Mouse (Mus musculus) MEL (cell line): Measurements from ENCODE around the gene Nfatc2ip. TPM values are rescaled to one million over a fixed set of nuclear protein-coding genes. Genes with fewer than 3 reads are reported as not detected.

ENCODE experiments used
- DNase-seq: peaks from one replicate; pipeline ENCODE4 v3.0.0; 2011; ENCODE audit warnings: low read depth, low spot score
- H3K27ac ChIP-seq: 2 replicates; pipeline ENCODE4 v1.5.1; 2012; ENCODE audit warnings: low read depth, mild to moderate bottlenecking, control low read depth, low read length, moderate library complexity; ENCODE audit not compliant: control insufficient read depth
- H3K27me3 ChIP-seq, 2 experiments: fragments of 150-350 bp in 1 of 2; sonication (generic) in 1 of 2; 2 replicates each; pipeline ENCODE4 v1.6.1; 2012; ENCODE audit warnings: low read length in 2 of 2, mild to moderate bottlenecking in 2 of 2, improper control_type of control experiment in 1 of 2, moderate library complexity in 1 of 2; ENCODE audit not compliant: insufficient read depth in 2 of 2, control insufficient read depth in 1 of 2
- H3K36me3 ChIP-seq, 2 experiments: 2 replicates each; pipeline ENCODE4 v1.6.1; 2012 to 2014; ENCODE audit warnings: low read length in 2 of 2, improper control_type of control experiment in 1 of 2, inconsistent platforms in 1 of 2, mild to moderate bottlenecking in 1 of 2; ENCODE audit not compliant: insufficient read depth in 2 of 2, control insufficient read depth in 1 of 2
- H3K4me1 ChIP-seq, 2 experiments: fragments of 150-350 bp in 1 of 2; sonication (generic) in 1 of 2; 2 replicates each; pipeline ENCODE4 v1.6.1; 2012; ENCODE audit warnings: low read length in 2 of 2, improper control_type of control experiment in 1 of 2, mild to moderate bottlenecking in 1 of 2; ENCODE audit not compliant: insufficient read depth in 2 of 2, control insufficient read depth in 1 of 2
- H3K4me3 ChIP-seq, 2 experiments: fragments of 150-350 bp in 1 of 2; sonication (generic) in 1 of 2; 2 replicates each; pipeline ENCODE4 v1.5.1; 2012; ENCODE audit warnings: low read depth in 2 of 2, low read length in 2 of 2, mild to moderate bottlenecking in 2 of 2, moderate library complexity in 2 of 2, control low read depth in 1 of 2, improper control_type of control experiment in 1 of 2; ENCODE audit not compliant: control insufficient read depth in 1 of 2, insufficient read depth in 1 of 2
- H3K79me2 ChIP-seq: 2 replicates; pipeline ENCODE4 v1.6.1; 2012; ENCODE audit warnings: mild to moderate bottlenecking, low read length, moderate library complexity; ENCODE audit not compliant: control insufficient read depth, poor library complexity, insufficient read depth
- H3K9ac ChIP-seq: 2 replicates; pipeline ENCODE4 v1.6.1; 2012; ENCODE audit warnings: low read depth, mild to moderate bottlenecking, control low read depth, low read length, moderate library complexity; ENCODE audit not compliant: control insufficient read depth, poor library complexity, severe bottlenecking
- H3K9me3 ChIP-seq: fragments of 150-350 bp; sonication (generic); replicated peaks from 2 replicates; pipeline ENCODE4 v1.6.1; 2012; ENCODE audit warnings: mild to moderate bottlenecking, low read length, improper control_type of control experiment, moderate library complexity; ENCODE audit not compliant: insufficient read depth
- BHLHE40 ChIP-seq: IDR thresholded peaks from 2 replicates; pipeline ENCODE4 v1.6.1; 2012; ENCODE audit warnings: low read depth, mild to moderate bottlenecking, inconsistent platforms, low read length, improper control_type of control experiment, borderline replicate concordance
- CHD1 ChIP-seq: IDR thresholded peaks from 2 replicates; pipeline ENCODE4 v1.6.1; 2012; ENCODE audit warnings: low read depth, mild to moderate bottlenecking, inconsistent platforms, low read length, improper control_type of control experiment
- CHD2 ChIP-seq: IDR thresholded peaks from 2 replicates; pipeline ENCODE4 v1.6.1; 2011; ENCODE audit warnings: low read length, improper control_type of control experiment
- ELF1 ChIP-seq: IDR thresholded peaks from 2 replicates; pipeline ENCODE4 v1.6.1; 2014; ENCODE audit warnings: low read depth, mild to moderate bottlenecking, inconsistent platforms, low read length, improper control_type of control experiment, moderate library complexity
- EP300 ChIP-seq, 2 experiments: IDR thresholded peaks; 2 replicates each; pipeline ENCODE4 v1.6.1; 2011; ENCODE audit warnings: improper control_type of control experiment in 2 of 2, low read length in 2 of 2, low read depth in 1 of 2, mild to moderate bottlenecking in 1 of 2
- ETS1 ChIP-seq: IDR thresholded peaks from 2 replicates; pipeline ENCODE4 v1.6.1; 2012; ENCODE audit warnings: low read depth, mild to moderate bottlenecking, inconsistent platforms, low read length, improper control_type of control experiment, moderate library complexity
- GABPA ChIP-seq: IDR thresholded peaks from 2 replicates; pipeline ENCODE4 v1.6.1; 2012; ENCODE audit warnings: low read depth, mild to moderate bottlenecking, inconsistent platforms, low read length, improper control_type of control experiment, moderate library complexity
- GATA1 ChIP-seq: IDR thresholded peaks from 2 replicates; pipeline ENCODE4 v1.6.1; 2011; ENCODE audit warnings: low read depth, low read length, improper control_type of control experiment
- HCFC1 ChIP-seq: IDR thresholded peaks from 2 replicates; pipeline ENCODE4 v1.6.1; 2012; ENCODE audit warnings: low read depth, mild to moderate bottlenecking, inconsistent platforms, low read length, improper control_type of control experiment, moderate library complexity
- JUND ChIP-seq: IDR thresholded peaks from 2 replicates; pipeline ENCODE4 v1.6.1; 2011; ENCODE audit warnings: low read depth, mild to moderate bottlenecking, improper control_type of control experiment, low read length
- KAT2A ChIP-seq: conservative IDR thresholded peaks from 2 replicates; pipeline ENCODE4 v1.6.1; 2012; ENCODE audit warnings: low read depth, low read length, improper control_type of control experiment, inconsistent platforms
- MAFK ChIP-seq: IDR thresholded peaks from 2 replicates; pipeline ENCODE4 v1.6.1; 2011; ENCODE audit warnings: low read depth, mild to moderate bottlenecking, low read length, improper control_type of control experiment, borderline replicate concordance
- MAX ChIP-seq: IDR thresholded peaks from 2 replicates; pipeline ENCODE4 v1.6.1; 2011; ENCODE audit warnings: low read length, improper control_type of control experiment
- MAZ ChIP-seq: IDR thresholded peaks from 2 replicates; pipeline ENCODE4 v1.6.1; 2012; ENCODE audit warnings: low read depth, mild to moderate bottlenecking, inconsistent platforms, low read length, improper control_type of control experiment
- MEF2A ChIP-seq: IDR thresholded peaks from 2 replicates; pipeline ENCODE4 v1.6.1; 2014; ENCODE audit warnings: low read depth, mild to moderate bottlenecking, inconsistent platforms, low read length, improper control_type of control experiment; ENCODE audit not compliant: poor library complexity, insufficient replicate concordance, severe bottlenecking; ENCODE audit errors: extremely low read depth
- MXI1 ChIP-seq: IDR thresholded peaks from 2 replicates; pipeline ENCODE4 v1.6.1; 2011; ENCODE audit warnings: mild to moderate bottlenecking, low read depth, low read length, improper control_type of control experiment
- NRF1 ChIP-seq: IDR thresholded peaks from 2 replicates; pipeline ENCODE4 v1.6.1; 2014; ENCODE audit warnings: low read depth, mild to moderate bottlenecking, inconsistent platforms, low read length, improper control_type of control experiment, moderate library complexity; ENCODE audit not compliant: poor library complexity, insufficient read depth, severe bottlenecking
- POLR2A ChIP-seq, 2 experiments: IDR thresholded peaks; 2 replicates each; pipeline ENCODE4 v1.6.1; 2011 to 2012; ENCODE audit warnings: low read length in 2 of 2, mild to moderate bottlenecking in 2 of 2, control low read depth in 1 of 2, improper control_type of control experiment in 1 of 2, low read depth in 1 of 2, moderate library complexity in 1 of 2; ENCODE audit not compliant: control insufficient read depth in 1 of 2, insufficient read depth in 1 of 2, poor library complexity in 1 of 2
- POLR2AphosphoS2 ChIP-seq: IDR thresholded peaks from 2 replicates; pipeline ENCODE4 v1.6.1; 2011; ENCODE audit warnings: low read length, improper control_type of control experiment
- POLR2AphosphoS5 ChIP-seq: IDR thresholded peaks from 2 replicates; pipeline ENCODE4 v1.6.1; 2012; ENCODE audit warnings: low read depth, borderline replicate concordance, mild to moderate bottlenecking, inconsistent platforms, low read length, moderate library complexity, mixed read lengths
- RAD21 ChIP-seq: IDR thresholded peaks from 2 replicates; pipeline ENCODE4 v1.6.1; 2011; ENCODE audit warnings: mild to moderate bottlenecking, low read depth, low read length, improper control_type of control experiment
- RCOR1 ChIP-seq: IDR thresholded peaks from 2 replicates; pipeline ENCODE4 v1.6.1; 2012; ENCODE audit warnings: low read depth, mild to moderate bottlenecking, inconsistent platforms, low read length, improper control_type of control experiment
- SIN3A ChIP-seq: IDR thresholded peaks from 2 replicates; pipeline ENCODE4 v1.6.1; 2012; ENCODE audit warnings: low read length, improper control_type of control experiment, inconsistent platforms
- TAL1 ChIP-seq: IDR thresholded peaks from 2 replicates; pipeline ENCODE4 v1.6.1; 2012; ENCODE audit warnings: mild to moderate bottlenecking, inconsistent platforms, low read length, moderate library complexity, mixed read lengths
- TCF12 ChIP-seq: IDR thresholded peaks from 2 replicates; pipeline ENCODE4 v1.6.1; 2014; ENCODE audit warnings: low read depth, mild to moderate bottlenecking, inconsistent platforms, low read length, improper control_type of control experiment, moderate library complexity
- ZC3H11A ChIP-seq: IDR thresholded peaks from 2 replicates; pipeline ENCODE4 v1.6.1; 2012; ENCODE audit warnings: low read depth, mild to moderate bottlenecking, inconsistent platforms, low read length, improper control_type of control experiment
- ZKSCAN1 ChIP-seq: IDR thresholded peaks from 2 replicates; pipeline ENCODE4 v1.6.1; 2012; ENCODE audit warnings: low read depth, mild to moderate bottlenecking, inconsistent platforms, low read length, improper control_type of control experiment, moderate library complexity
- ZNF384 ChIP-seq: IDR thresholded peaks from 2 replicates; pipeline ENCODE4 v1.6.1; 2012; ENCODE audit warnings: low read depth, mild to moderate bottlenecking, inconsistent platforms, low read length, improper control_type of control experiment
- polyA plus RNA-seq, 2 experiments: library from polyadenylated mRNA; stranded (reverse) in 1 of 2; unstranded in 1 of 2; fragments of >175 nt in 1 of 2; fragments of >200 nt in 1 of 2; gene quantifications; 2 replicates each; pipeline versions ENCODE4 v1.2.1 to v1.2.4; 2012; ENCODE audit warnings: low replicate concordance in 2 of 2, low read depth in 1 of 2; ENCODE audit not compliant: insufficient read length in 2 of 2, insufficient read depth in 1 of 2, missing spikeins in 1 of 2
- total RNA-seq: library from RNA; depleted of rRNA; stranded (reverse); fragments of 300-350 nt; gene quantifications from 2 replicates; pipeline ENCODE4 v1.2.3, GENCODE M21; 2012

The Nfatc2ip gene
- total and polyA plus RNA-seq, 3 experiments = 7.9 to 13.0 TPM; not detected in 1

DNA sequence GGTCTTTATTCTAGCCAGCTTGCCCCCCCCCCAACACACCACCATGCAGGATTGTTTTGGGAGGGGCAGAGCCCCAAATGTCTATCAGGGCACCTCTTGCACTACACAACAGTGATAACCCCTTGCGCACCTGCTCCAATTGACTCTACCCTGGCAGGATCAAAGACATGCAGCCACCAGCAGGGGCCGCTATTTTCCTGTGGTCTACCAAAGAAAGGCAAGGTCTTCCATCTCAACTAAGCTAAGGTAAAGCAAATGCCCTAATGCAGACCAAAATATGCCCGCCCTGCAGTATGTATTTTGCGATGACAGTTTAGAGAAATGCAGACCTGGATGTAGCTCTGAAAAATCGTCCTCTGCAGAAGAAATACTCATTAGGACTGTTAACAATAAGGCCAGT, 3.0 kb upstream of the Nfatc2ip start (continued):
- TF ChIP-seq ZKSCAN1 = no peak
- no peak for TF ChIP-seq TAL1
- TF ChIP-seq RCOR1 = no peak
- peak; percentile 91 for TF ChIP-seq RAD21
- TF ChIP-seq MXI1 = no peak
- no peak for TF ChIP-seq POLR2A (IDR thresholded peaks at IDR 0.05; ENCODE audit: control insufficient read depth in 1 of 2, insufficient read depth in 1 of 2, low read depth in 1 of 2, low read length in 2 of 2, poor library complexity in 1 of 2)
- no peak for TF ChIP-seq POLR2AphosphoS5

DNA sequence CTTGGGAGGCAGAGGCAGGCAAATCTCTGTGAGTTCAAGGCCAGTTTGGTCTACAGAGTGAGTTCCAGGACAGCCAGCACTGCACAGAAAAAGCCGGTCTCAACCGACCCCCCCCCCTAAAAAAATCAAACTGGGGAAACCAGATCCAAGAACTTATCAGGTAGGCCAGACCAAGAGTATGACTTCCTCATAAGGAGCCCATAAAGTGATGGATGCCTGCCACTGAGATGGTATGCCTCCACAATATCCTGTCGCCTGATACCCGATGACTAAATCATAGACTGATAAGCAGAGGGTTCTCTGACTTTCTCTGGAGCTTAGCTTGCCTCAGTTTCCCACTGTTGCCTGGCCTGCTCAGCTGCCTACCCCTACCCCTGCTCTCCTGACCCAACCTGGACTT, 1.3 kb upstream of the Nfatc2ip start:
- Histone ChIP-seq H3K79me2 (peaks cover 6% of the 10 kb centered on the region), H3K4me1 (peaks cover 0 to 14% of the 10 kb centered on the region in 2 experiments; a peak in 2 of 4 replicates), H3K36me3 (peaks cover 0 to 18% of the 10 kb centered on the region in 2 experiments; a peak in 2 of 4 replicates), H3K27ac (peak overlapping the region; percentile 94; the same call in 1 of the 2 replicates), H3K9ac (no peak overlapping the region), H3K4me3 (no peak overlapping the region), H3K9me3 (no peaks in the 10 kb centered on the region)
- peak; percentile 70 for DNase-seq
- TF ChIP-seq BHLHE40 (no peak), SIN3A (no peak), MAX (no peak), GATA1 (peak; percentile 74), TAL1 (peak; percentile 68), POLR2AphosphoS5 (no peak), GABPA (no peak), JUND (no peak), MAZ (no peak), TCF12 (peak; percentile 65; the same call in 1 of the 2 replicates), RAD21 (no peak), ELF1 (no peak), ZNF384 (no peak), RCOR1 (peak; percentile 91), POLR2AphosphoS2 (no peak), EP300 (IDR thresholded peaks at IDR 0.05; ENCODE audit: low read depth in 1 of 2, low read length in 2 of 2) (peak; percentile 67), ETS1 (0 out of 2 replicates have a peak, but pooled peaks have one; percentile 36)
- TF ChIP-seq, all 39 proteins: peak for 6
- H3K27me3 ChIP-seq = no peaks in the 10 kb centered on the region

DNA sequence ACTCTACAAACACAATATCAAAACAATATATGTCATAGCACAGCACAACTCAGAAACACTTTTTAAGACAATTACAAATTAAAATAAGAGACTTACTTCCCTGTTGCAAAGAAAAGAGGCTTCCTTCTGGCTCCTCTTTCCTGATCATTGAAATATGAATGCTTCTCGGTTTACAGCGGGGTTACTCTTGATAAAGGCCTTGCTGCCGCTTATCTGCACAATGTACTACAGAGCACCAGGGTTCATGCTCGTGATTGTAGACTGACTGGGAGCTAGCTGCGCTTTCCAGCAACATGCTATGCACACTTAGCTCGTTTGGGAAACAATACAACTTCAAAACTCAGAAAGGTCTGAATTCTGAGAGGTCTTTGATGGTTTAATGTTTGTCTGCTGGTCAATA, 684 bp upstream of the Nfatc2ip start:
- Histone ChIP-seq H3K79me2 (peaks cover 6% of the 10 kb centered on the region), H3K4me3 (peak overlapping the region; percentile 33 to 59), H3K9me3 (no peaks in the 10 kb centered on the region), H3K27me3 (no peaks in the 10 kb centered on the region), H3K36me3 (peaks cover 0 to 18% of the 10 kb centered on the region in 2 experiments; a peak in 2 of 4 replicates), H3K9ac (peak overlapping the region; percentile 67), H3K27ac (peak overlapping the region; percentile 94), H3K4me1 (peaks cover 0 to 14% of the 10 kb centered on the region in 2 experiments; a peak in 2 of 4 replicates)
- DNase-seq = peak; percentile 71
- TF ChIP-seq CHD2 (no peak), ZC3H11A (no peak), MXI1 (peak; percentile 77), KAT2A (no peak), CHD1 (no peak), SIN3A (no peak; the same call in 1 of the 2 replicates), NRF1 (no peak), ETS1 (no peak), MEF2A (no peak), MAFK (no peak), BHLHE40 (peak; percentile 44; the same call in 1 of the 2 replicates), GATA1 (peak; percentile 71), RCOR1 (peak; percentile 57), POLR2AphosphoS5 (no peak), ZNF384 (no peak), TAL1 (no peak; the same call in 1 of the 2 replicates), HCFC1 (no peak), ZKSCAN1 (0 out of 2 replicates have a peak, but pooled peaks have one; percentile 75)
